Mouse (Mus musculus) left cerebral cortex, postnatal 4 days (tissue): Measurements from ENCODE around the gene Ppp1r17. TPM values are rescaled to one million over a fixed set of nuclear protein-coding genes. Genes with fewer than 3 reads are reported as not detected.

Source experiments
- total RNA-seq, 2 experiments: library from RNA; stranded (reverse); gene quantifications; 2 replicates each; pipeline ENCODE4 v1.2.3; 2021

The Ppp1r17 gene
- total RNA-seq, 2 experiments from 2014 or later = 0.22 to 0.40 TPM

Other genes starting within 250 kb of the Ppp1r17 start
- gene Itprid1, start 180.6 kb upstream of the Ppp1r17 start, total RNA-seq = 1 to 10 TPM; 1.3 to 1.8 TPM